Mouse (Mus musculus) liver, embryonic 13.5 days (tissue): Measurements from ENCODE around the gene Ascl3. TPM values are rescaled to one million over a fixed set of nuclear protein-coding genes. Genes with fewer than 3 reads are reported as not detected.

Experiments
- ATAC-seq: fragments of 200-750 bp; cut with Nextera tagmentation; 2 replicates; pipeline ENCODE4 v1.8.0; 2017; ENCODE audit warnings: low read depth, mild to moderate bottlenecking, moderate number of reproducible peaks, moderate library complexity
- DNase-seq: peaks from one replicate; pipeline ENCODE4 v3.0.0; 2022
- H3K27ac ChIP-seq: fragments of 300-500 bp; sonication (generic); 2 replicates; pipeline ENCODE4 v1.5.1; 2015; ENCODE audit warnings: moderate library complexity, mild to moderate bottlenecking, inconsistent platforms
- H3K27me3 ChIP-seq: fragments of 300-500 bp; sonication (generic); 2 replicates; pipeline ENCODE4 v1.6.1; 2015; ENCODE audit warnings: mild to moderate bottlenecking, inconsistent platforms
- H3K36me3 ChIP-seq: fragments of 300-500 bp; sonication (generic); 2 replicates; pipeline ENCODE4 v1.6.1; 2015; ENCODE audit warnings: mild to moderate bottlenecking, inconsistent platforms
- H3K4me1 ChIP-seq: fragments of 300-500 bp; sonication (generic); replicated peaks from 2 replicates; pipeline ENCODE4 v1.6.1; 2015; ENCODE audit warnings: inconsistent platforms
- H3K4me2 ChIP-seq: fragments of 300-500 bp; sonication (generic); 2 replicates; pipeline ENCODE4 v1.6.1; 2015; ENCODE audit warnings: inconsistent platforms, mild to moderate bottlenecking, moderate library complexity
- H3K4me3 ChIP-seq: fragments of 300-500 bp; sonication (generic); replicated peaks from 2 replicates; pipeline ENCODE4 v1.5.1; 2015; ENCODE audit warnings: mild to moderate bottlenecking, inconsistent platforms
- H3K9ac ChIP-seq: fragments of 300-500 bp; sonication (generic); 2 replicates; pipeline ENCODE4 v1.6.1; 2015; ENCODE audit warnings: mild to moderate bottlenecking, inconsistent platforms
- H3K9me3 ChIP-seq: fragments of 300-500 bp; sonication (generic); replicated peaks from 2 replicates; pipeline ENCODE4 v1.6.1; 2016; ENCODE audit warnings: inconsistent platforms
- WGBS: fragments of 180-500 bp; shearing (Covaris S2); methylation state at CpG from one replicate; pipeline ENCODE4 v1.1.7; 2015; ENCODE audit not compliant: insufficient replicate concordance; 5-methylcytosine and 5-hydroxymethylcytosine counted together
- polyA plus RNA-seq: library from polyadenylated mRNA; unstranded; fragments of >200 nt; fragmentation: Nextera tagmentation; extraction: Ambion mirVana; gene quantifications from 2 replicates; pipeline ENCODE4 v1.2.1, GENCODE M21; 2015

Ascl3 gene
- not detected in 2 replicates for polyA plus RNA-seq

- peaks cover 21% of the 10 kb centered on the region for H3K36me3 ChIP-seq
- ATAC-seq (no peak), DNase-seq (no peak)
- H3K4me2 ChIP-seq: no peak within 1 kb of the TSS
- H3K4me1 ChIP-seq: no peaks in the 10 kb centered on the region
- no peak within 1 kb of the TSS for H3K4me3 ChIP-seq
- WGBS: 78% methylated on average over 5 of the region's 5 CpGs
- H3K27ac ChIP-seq: no peak within 1 kb of the TSS
- H3K9me3 ChIP-seq: no peaks in the 10 kb centered on the region
- no peak within 1 kb of the TSS for H3K9ac ChIP-seq
- H3K27me3 ChIP-seq: no peaks in the 10 kb centered on the region
These were observed at the start of gene Ascl3 for GRCm38 (mm10) chr7:109731626-109732025. Ascl3 (minus strand) TSS chr7:109731726.

GRCm38 (mm10) chr7:109781087-109781469 is 49.6 kb upstream of the Ascl3 start:
- ATAC-seq (peak; percentile 84), DNase-seq (peak; percentile 53)
- peak overlapping the region; percentile 91 for H3K4me2 ChIP-seq
- peak overlapping the region; percentile 70 for H3K9ac ChIP-seq
- no peaks in the 10 kb centered on the region for H3K9me3 ChIP-seq
- H3K36me3 ChIP-seq: no peaks in the 10 kb centered on the region
- WGBS: under 1% methylated on average over 24 of the region's 24 CpGs
- no peak overlapping the region for H3K27ac ChIP-seq
- H3K4me1 ChIP-seq: peaks cover 16% of the 10 kb centered on the region
- H3K27me3 ChIP-seq: peaks cover 73% of the 10 kb centered on the region
- H3K4me3 ChIP-seq: peak overlapping the region; percentile 63

GRCm38 (mm10) chr7:109772251-109772650 is 40.7 kb upstream of the Ascl3 start:
- H3K4me3 ChIP-seq: no peak overlapping the region
- H3K27me3 ChIP-seq: 0 out of 2 replicates have a peak, but pooled peaks cover 3% of the 10 kb centered on the region
- H3K27ac ChIP-seq: no peak overlapping the region
- DNase-seq (no peak), ATAC-seq (no peak)
- H3K4me1 ChIP-seq: peaks cover 23% of the 10 kb centered on the region
- H3K36me3 ChIP-seq: no peaks in the 10 kb centered on the region
- H3K9ac ChIP-seq: no peak overlapping the region
- H3K4me2 ChIP-seq: no peak overlapping the region
- no peaks in the 10 kb centered on the region for H3K9me3 ChIP-seq

GRCm38 (mm10) chr7:109768699-109769383 is 37.3 kb upstream of the Ascl3 start:
- ATAC-seq: peak; percentile 59
- Histone ChIP-seq H3K27me3 (no peaks in the 10 kb centered on the region), H3K9me3 (no peaks in the 10 kb centered on the region), H3K4me2 (no peak overlapping the region), H3K4me3 (no peak overlapping the region), H3K36me3 (no peaks in the 10 kb centered on the region), H3K4me1 (peaks cover 33% of the 10 kb centered on the region), H3K27ac (peak overlapping the region; percentile 23; the same call in 1 of the 2 replicates), H3K9ac (no peak overlapping the region)
- WGBS: 12% methylated on average over 2 of the region's 2 CpGs
- no peak for DNase-seq

GRCm38 (mm10) chr7:109767575-109768350 is 36.2 kb upstream of the Ascl3 start:
- Histone ChIP-seq H3K36me3 (no peaks in the 10 kb centered on the region), H3K4me3 (no peak overlapping the region), H3K4me2 (peak overlapping the region; percentile 45), H3K27me3 (no peaks in the 10 kb centered on the region), H3K27ac (peak overlapping the region; percentile 69), H3K4me1 (peaks cover 33% of the 10 kb centered on the region), H3K9ac (0 out of 2 replicates have a peak overlapping the region, but pooled peaks have one; percentile 26), H3K9me3 (no peaks in the 10 kb centered on the region)
- 51% methylated on average over 7 of the region's 7 CpGs for WGBS
- ATAC-seq (peak; percentile 95), DNase-seq (peak; percentile 27)

GRCm38 (mm10) chr7:109764009-109764408 is 32.5 kb upstream of the Ascl3 start:
- Histone ChIP-seq H3K27me3 (no peaks in the 10 kb centered on the region), H3K4me2 (no peak overlapping the region), H3K4me3 (no peak overlapping the region), H3K27ac (no peak overlapping the region), H3K9ac (no peak overlapping the region), H3K36me3 (no peaks in the 10 kb centered on the region), H3K4me1 (peaks cover 33% of the 10 kb centered on the region), H3K9me3 (no peaks in the 10 kb centered on the region)
- 67% methylated on average over 2 of the region's 2 CpGs for WGBS
- ATAC-seq: no peak
- DNase-seq: no peak

GRCm38 (mm10) chr7:109756291-109756690 is 24.8 kb upstream of the Ascl3 start:
- Histone ChIP-seq H3K9ac (no peak overlapping the region), H3K4me2 (no peak overlapping the region), H3K27me3 (no peaks in the 10 kb centered on the region), H3K27ac (no peak overlapping the region), H3K4me1 (peaks cover 33% of the 10 kb centered on the region), H3K36me3 (no peaks in the 10 kb centered on the region), H3K4me3 (no peak overlapping the region), H3K9me3 (no peaks in the 10 kb centered on the region)
- ATAC-seq (no peak), DNase-seq (no peak)
- 79% methylated on average over 3 of the region's 3 CpGs for WGBS

- 0 out of 2 replicates have a peak, but pooled peaks cover 3% of the 10 kb centered on the region for H3K36me3 ChIP-seq
- no peak overlapping the region for H3K4me3 ChIP-seq
- peaks cover 44% of the 10 kb centered on the region for H3K4me1 ChIP-seq
- ATAC-seq: no peak
- no peak for DNase-seq
- 80% methylated on average over 8 of the region's 8 CpGs for WGBS
- no peak overlapping the region for H3K27ac ChIP-seq
- H3K27me3 ChIP-seq: no peaks in the 10 kb centered on the region
- H3K4me2 ChIP-seq: no peak overlapping the region
- H3K9ac ChIP-seq: no peak overlapping the region
- H3K9me3 ChIP-seq: no peaks in the 10 kb centered on the region
These were observed 22.5 kb upstream of the Ascl3 start for GRCm38 (mm10) chr7:109754034-109754433.

- H3K4me2 ChIP-seq: peak within 1 kb of the TSS; percentile 92
- DNase-seq (peak; percentile 70), ATAC-seq (peak; percentile 90)
- H3K4me3 ChIP-seq: peak within 1 kb of the TSS; percentile 76
- peak within 1 kb of the TSS; percentile 78 for H3K27ac ChIP-seq
- H3K27me3 ChIP-seq: no peaks in the 10 kb centered on the region
- no peaks in the 10 kb centered on the region for H3K9me3 ChIP-seq
- H3K9ac ChIP-seq: peak within 1 kb of the TSS; percentile 87
- WGBS: under 1% methylated on average over 73 of the region's 74 CpGs
- H3K4me1 ChIP-seq: peaks cover 44% of the 10 kb centered on the region
- 0 out of 2 replicates have a peak, but pooled peaks cover 7% of the 10 kb centered on the region for H3K36me3 ChIP-seq
These were observed 20.7 kb upstream of the Ascl3 start, which contains the start of gene Tmem9b for GRCm38 (mm10) chr7:109752008-109752925. Tmem9b (minus strand) TSS chr7:109752875.

- H3K9ac ChIP-seq: peak overlapping the region; percentile 87
- ATAC-seq (peak; percentile 29), DNase-seq (no peak)
- peak overlapping the region; percentile 92 for H3K4me2 ChIP-seq
- peak overlapping the region; percentile 78 for H3K27ac ChIP-seq
- no peaks in the 10 kb centered on the region for H3K27me3 ChIP-seq
- H3K4me3 ChIP-seq: peak overlapping the region; percentile 76
- H3K9me3 ChIP-seq: no peaks in the 10 kb centered on the region
- WGBS: 2% methylated on average over 13 of the region's 13 CpGs
- 0 out of 2 replicates have a peak, but pooled peaks cover 9% of the 10 kb centered on the region for H3K36me3 ChIP-seq
- H3K4me1 ChIP-seq: peaks cover 44% of the 10 kb centered on the region
These were observed 20.0 kb upstream of the Ascl3 start for GRCm38 (mm10) chr7:109751427-109752007.
